Mouse (Mus musculus): ENCODE results near the gene Pik3c2a.
"Not testable (repeated sequence)": the region's sequence is repeated elsewhere in the genome, so short reads cannot be mapped to it uniquely, and the experiment has no call there.

Gene Pik3c2a

GRCm38 (mm10) chr7:116387389-116387788 lies 55.9 kb downstream of the Pik3c2a start:
- not testable (repeated sequence) for DNase-seq

GRCm38 (mm10) chr7:116379181-116379580 lies 64.1 kb downstream of the Pik3c2a start:
- DNase-seq, result not testable (repeated sequence)

GRCm38 (mm10) chr7:116374284-116374683 lies 69.0 kb downstream of the Pik3c2a start:
- DNase-seq, result no peak

GRCm38 (mm10) chr7:116336226-116336625 lies 107.0 kb downstream of the Pik3c2a start:
- DNase-seq, result peak; percentile 76 to 80

GRCm38 (mm10) chr7:116335133-116335532 lies 108.1 kb downstream of the Pik3c2a start:
- DNase-seq, result no peak

- DNase-seq, result no peak
Observed at GRCm38 (mm10) chr7:116334669-116335038, 108.6 kb downstream of the Pik3c2a start.

GRCm38 (mm10) chr7:116333713-116334668 lies 109.3 kb downstream of the Pik3c2a start, which contains the start of gene Rps13:
Gene Rps13, minus strand, starts transcription at chr7:116334195.
- DNase-seq, result peak; percentile 99

- DNase-seq, result no peak
Observed at GRCm38 (mm10) chr7:116331246-116331645, 112.0 kb downstream of the Pik3c2a start.

GRCm38 (mm10) chr7:116329858-116330257 lies 113.4 kb downstream of the Pik3c2a start:
- no peak for DNase-seq

GRCm38 (mm10) chr7:116328777-116329176 lies 114.5 kb downstream of the Pik3c2a start:
- no peak for DNase-seq

- no peak for DNase-seq
Observed at GRCm38 (mm10) chr7:116327901-116328300, 115.3 kb downstream of the Pik3c2a start.

GRCm38 (mm10) chr7:116323331-116323964 lies 119.8 kb downstream of the Pik3c2a start:
- peak; percentile 85 to 89 for DNase-seq

GRCm38 (mm10) chr7:116309456-116309855 lies 133.8 kb downstream of the Pik3c2a start:
- DNase-seq, result peak; percentile 72 to 84

- peak; percentile 57 to 74 for DNase-seq
Observed at GRCm38 (mm10) chr7:116308632-116308991, 134.6 kb downstream of the Pik3c2a start.

- peak; percentile 73 to 83 for DNase-seq
Observed at GRCm38 (mm10) chr7:116307871-116308631, 135.2 kb downstream of the Pik3c2a start, which contains the start of gene Plekha7. Gene Plekha7, minus strand, starts transcription at chr7:116308376.

- peak; percentile 84 to 89 for DNase-seq
Observed at GRCm38 (mm10) chr7:116307099-116307870, 136.0 kb downstream of the Pik3c2a start.

- no peak for DNase-seq
Observed at GRCm38 (mm10) chr7:116306601-116307000, 136.6 kb downstream of the Pik3c2a start.

GRCm38 (mm10) chr7:116301661-116302311 lies 141.5 kb downstream of the Pik3c2a start:
- no peak for DNase-seq

- no peak for DNase-seq
Observed at GRCm38 (mm10) chr7:116301144-116301543, 142.1 kb downstream of the Pik3c2a start.

- DNase-seq, result no peak
Observed at GRCm38 (mm10) chr7:116298851-116299250, 144.4 kb downstream of the Pik3c2a start.

- peak in 1 of 2 experiments; percentile 48 for DNase-seq
Observed at GRCm38 (mm10) chr7:116298389-116298788, 144.9 kb downstream of the Pik3c2a start.

Measured in kidney, postnatal 4 days (tissue).